Mouse (Mus musculus) naive thymus-derived CD4-positive, alpha-beta T cell, adult 2 months (primary cell): Measurements from ENCODE around the gene Tnk1.

ENCODE experiments used
- DNase-seq: peaks from one replicate; pipeline ENCODE4 v3.0.0-alpha.2; 2011; ENCODE audit warnings: low read depth

The Tnk1 gene

DNA sequence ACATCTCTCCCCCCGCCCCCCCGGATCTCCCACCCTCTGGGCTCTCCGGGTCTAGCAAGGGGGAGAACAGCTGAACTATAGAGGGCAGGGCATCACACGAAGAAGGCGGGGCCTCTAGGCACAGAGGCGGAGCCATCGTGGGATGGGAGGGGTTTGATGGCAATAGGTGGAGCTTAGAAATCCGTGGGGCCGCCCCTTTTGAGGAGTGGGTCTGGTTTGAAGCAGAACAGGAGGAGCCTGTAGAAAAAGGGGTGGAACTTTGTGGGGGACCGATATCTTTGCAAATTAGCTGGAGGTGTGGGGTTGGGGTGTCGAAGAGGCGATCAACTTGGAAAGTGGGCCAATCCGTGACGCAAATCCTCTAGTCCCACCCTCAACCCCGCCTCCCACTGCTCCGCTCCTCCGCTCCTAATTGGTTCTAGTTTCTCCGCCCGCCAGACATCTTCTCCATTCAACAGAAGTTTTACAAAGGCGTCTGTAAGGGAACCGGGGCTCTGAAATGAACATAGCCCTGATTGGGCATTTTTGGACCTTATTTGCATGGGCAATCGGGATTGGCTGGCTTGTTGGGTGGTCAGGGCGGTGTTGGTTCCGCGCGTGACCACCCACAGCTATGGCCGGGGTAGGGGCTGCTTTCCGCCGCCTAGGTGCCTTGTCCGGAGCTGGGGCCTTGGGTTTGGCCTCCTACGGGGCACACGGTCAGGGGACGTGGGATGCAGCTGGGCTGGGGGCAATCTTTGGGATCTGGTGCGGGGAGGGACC lies 20.4 kb downstream of the Tnk1 start, which contains the start of gene Tmem256:
TSS of gene Tmem256 (plus strand) at position 563 of the 762 bp plus-strand sequence.
- peak; percentile 95 for DNase-seq

- DNase-seq = no peak
Observed at GRCm38 (mm10) chr11:69837604-69837951, 21.0 kb downstream of the Tnk1 start, which contains the start of gene Nlgn2. TSS of gene Nlgn2 (minus strand) at chr11:69837784.

- DNase-seq = peak; percentile 42
Observed at GRCm38 (mm10) chr11:69836703-69837576, 21.6 kb downstream of the Tnk1 start.

GRCm38 (mm10) chr11:69835966-69836335 lies 22.6 kb downstream of the Tnk1 start:
- DNase-seq = no peak

GRCm38 (mm10) chr11:69835326-69835965 lies 23.1 kb downstream of the Tnk1 start:
- no peak for DNase-seq

GRCm38 (mm10) chr11:69834001-69834549 lies 24.5 kb downstream of the Tnk1 start:
- DNase-seq = peak; percentile 75

GRCm38 (mm10) chr11:69833554-69833953 lies 25.0 kb downstream of the Tnk1 start:
- no peak for DNase-seq

DNA sequence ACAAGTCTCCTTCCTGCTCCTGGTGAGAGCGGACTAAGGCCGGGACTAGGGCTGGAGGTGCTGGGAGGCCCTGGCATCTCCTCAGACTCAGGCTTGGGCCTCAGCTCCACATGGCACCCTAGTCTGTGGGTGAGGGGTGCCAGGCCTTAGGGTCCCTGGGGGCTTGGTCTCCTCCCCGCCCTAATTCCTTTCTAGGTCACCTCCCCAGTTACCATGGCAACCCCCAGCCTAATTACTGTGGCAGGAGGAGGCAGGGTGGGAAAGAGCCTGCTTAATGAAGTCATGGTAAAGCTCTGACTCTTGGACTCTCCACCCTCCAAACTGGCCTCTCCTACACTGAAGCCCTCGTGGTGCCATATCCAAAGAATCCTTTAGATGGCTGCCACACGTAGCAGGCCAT lies 29.7 kb downstream of the Tnk1 start:
- DNase-seq = no peak

DNA sequence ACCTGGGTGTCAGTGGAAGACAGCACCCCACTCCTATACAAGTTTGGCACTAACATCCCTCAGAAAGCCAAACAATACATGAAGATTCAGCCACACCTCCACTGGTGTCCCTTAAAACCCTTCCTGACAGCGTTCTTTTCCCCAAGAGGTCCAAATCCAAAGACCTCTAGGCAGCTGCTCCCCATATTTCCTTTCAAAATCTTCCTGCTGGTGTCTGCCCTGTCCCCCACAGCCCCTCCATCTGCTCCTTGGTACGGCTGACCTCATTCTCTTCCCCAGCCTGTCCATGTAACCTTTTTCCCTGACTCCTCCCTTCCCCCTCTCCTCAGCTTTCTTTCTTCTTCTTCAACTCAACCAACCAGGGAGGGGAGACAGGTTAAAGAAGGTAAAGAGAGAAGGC lies 35.1 kb downstream of the Tnk1 start:
- DNase-seq = no peak

- no peak for DNase-seq
Observed at GRCm38 (mm10) chr11:69822080-69822479, 36.5 kb downstream of the Tnk1 start, which contains the start of gene Spem1. TSS of gene Spem1 (minus strand) at chr11:69822180.

DNA sequence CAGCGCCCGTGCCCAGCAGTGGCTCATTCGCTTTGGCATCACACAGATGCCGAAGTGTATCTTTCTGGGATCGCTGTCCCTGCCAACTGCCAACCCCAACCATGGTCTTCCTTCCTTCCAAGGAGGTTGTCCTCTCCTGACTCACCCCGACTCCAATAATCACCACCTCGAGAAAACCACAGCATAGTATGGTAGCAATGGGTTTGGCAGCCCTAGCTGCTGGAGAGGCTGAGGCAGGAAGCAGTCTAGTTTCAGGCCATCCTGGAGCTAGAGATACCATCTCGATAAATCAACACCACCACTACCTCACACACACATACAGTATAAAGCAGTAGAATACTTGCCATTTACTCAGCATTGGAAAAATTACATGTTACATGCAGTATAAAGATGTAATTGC lies 39.7 kb downstream of the Tnk1 start:
- DNase-seq = no peak

DNA sequence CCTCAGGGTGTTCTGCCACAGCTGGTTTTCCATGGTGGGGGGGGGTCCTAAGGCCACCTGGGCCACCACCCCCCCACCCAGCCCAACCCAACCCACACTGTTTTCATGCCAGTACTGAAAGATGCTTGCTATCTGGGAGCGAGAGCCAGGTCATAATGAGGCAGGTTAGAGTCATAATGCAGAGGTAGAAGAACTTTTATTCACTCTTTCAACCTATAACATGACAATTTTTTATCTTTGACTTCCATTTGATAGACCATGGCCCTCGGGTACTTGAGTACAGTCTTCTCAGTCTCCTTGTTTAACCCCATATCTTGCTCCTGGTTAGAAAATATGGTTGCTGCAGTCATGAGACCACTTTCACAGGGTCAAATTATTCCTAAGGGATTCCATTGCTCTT lies 40.2 kb downstream of the Tnk1 start, which contains the start of gene Spem2:
TSS of gene Spem2 (minus strand) at position 101 of the 400 bp plus-strand sequence.
- no peak for DNase-seq

GRCm38 (mm10) chr11:69816520-69816919 lies 42.0 kb downstream of the Tnk1 start:
- DNase-seq = no peak

DNA sequence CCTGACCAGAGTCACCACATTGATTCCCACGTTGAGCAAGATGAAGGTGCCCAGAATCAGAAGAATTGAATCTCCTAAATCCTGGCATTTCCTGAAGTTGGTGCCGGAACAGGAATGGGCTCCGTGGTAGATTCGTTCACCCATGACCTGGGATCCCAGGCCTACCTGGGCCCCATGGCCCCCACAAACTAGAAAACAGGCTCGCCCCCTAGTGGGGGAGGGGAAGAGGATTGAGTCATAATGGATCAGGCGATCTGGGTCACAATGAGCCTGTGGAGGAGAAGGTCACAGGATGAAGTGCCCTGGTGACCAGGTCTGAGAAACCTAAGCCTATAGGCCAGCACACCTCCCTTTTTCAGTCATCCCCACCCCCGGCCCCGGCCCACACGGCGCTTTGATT lies 43.4 kb downstream of the Tnk1 start, which contains the start of gene Gm39566:
TSS of gene Gm39566 (minus strand) at position 144 of the 400 bp plus-strand sequence.
- DNase-seq = no peak

- no peak for DNase-seq
Observed at GRCm38 (mm10) chr11:69810280-69810679, 48.2 kb downstream of the Tnk1 start.

DNA sequence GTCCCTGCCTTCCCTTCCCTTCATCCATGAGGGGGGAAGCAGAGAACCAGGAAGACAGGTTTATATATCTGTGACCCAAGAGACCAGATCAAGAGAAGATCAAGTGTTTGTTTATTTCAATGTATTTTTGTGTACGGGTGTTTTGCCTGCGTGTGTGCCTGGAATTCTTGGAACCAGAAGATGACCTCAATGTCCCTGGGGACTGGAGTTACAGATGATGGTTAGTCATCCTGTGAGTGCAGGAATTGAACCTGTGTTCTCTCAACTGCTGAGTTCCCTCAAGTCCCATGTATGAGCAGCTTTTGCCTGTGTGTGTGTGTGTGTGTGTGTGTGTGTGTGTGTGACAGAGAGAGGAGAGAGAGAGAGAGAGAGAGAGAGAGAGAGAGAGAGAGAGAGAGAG lies 50.9 kb downstream of the Tnk1 start:
- no peak for DNase-seq

- DNase-seq = no peak
Observed at GRCm38 (mm10) chr11:69806378-69806777, 52.2 kb downstream of the Tnk1 start.

DNA sequence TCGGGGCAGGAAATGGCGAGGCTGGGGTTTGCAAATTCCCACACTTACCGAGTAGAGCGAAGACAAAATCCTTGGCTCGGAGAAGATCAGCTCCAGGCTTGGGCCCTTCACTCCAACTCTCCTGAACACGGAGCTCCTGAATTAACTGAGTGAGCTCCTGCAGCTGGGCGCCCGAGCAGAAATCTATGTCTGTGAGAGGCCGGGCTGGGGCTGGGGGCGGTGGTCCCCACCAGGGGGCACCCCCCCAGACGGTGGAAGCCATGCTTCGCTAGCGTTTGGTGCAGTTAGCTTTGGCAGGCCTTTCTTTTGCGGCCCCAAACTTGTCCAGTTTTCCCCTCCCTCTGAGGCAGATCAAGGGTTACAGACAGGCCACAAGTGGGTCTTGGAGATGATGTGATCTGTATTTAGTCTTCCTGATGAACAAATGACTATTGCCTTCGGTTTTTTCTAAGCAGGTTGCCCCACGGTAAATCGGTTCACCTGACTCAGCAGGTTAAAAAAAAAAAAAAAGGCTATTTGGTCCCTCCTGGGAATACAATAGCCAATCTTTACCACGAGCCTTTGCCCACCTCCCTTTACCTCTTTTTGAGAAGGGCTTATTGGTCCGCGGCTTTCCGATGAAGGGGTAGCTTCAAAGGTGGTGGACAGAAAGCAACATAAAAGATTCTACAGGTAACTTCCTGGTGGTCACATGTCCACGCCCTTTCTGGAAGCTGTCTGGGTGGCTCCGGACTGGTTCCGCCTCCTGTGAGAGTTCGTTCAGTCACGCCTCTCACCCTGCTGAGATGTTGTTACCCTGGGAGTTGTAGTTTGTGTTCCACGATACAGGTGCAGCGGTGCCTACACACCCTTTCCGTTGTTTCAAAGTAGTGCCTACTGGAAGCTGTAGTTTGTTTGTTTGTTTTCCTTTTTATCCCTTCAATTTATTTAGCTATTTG lies 53.3 kb downstream of the Tnk1 start, which contains the start of gene Tmem102:
TSS of gene Tmem102 (minus strand) at position 653 of the 938 bp plus-strand sequence.
- DNase-seq = no peak

GRCm38 (mm10) chr11:69804652-69804940 lies 53.9 kb downstream of the Tnk1 start:
- no peak for DNase-seq

DNA sequence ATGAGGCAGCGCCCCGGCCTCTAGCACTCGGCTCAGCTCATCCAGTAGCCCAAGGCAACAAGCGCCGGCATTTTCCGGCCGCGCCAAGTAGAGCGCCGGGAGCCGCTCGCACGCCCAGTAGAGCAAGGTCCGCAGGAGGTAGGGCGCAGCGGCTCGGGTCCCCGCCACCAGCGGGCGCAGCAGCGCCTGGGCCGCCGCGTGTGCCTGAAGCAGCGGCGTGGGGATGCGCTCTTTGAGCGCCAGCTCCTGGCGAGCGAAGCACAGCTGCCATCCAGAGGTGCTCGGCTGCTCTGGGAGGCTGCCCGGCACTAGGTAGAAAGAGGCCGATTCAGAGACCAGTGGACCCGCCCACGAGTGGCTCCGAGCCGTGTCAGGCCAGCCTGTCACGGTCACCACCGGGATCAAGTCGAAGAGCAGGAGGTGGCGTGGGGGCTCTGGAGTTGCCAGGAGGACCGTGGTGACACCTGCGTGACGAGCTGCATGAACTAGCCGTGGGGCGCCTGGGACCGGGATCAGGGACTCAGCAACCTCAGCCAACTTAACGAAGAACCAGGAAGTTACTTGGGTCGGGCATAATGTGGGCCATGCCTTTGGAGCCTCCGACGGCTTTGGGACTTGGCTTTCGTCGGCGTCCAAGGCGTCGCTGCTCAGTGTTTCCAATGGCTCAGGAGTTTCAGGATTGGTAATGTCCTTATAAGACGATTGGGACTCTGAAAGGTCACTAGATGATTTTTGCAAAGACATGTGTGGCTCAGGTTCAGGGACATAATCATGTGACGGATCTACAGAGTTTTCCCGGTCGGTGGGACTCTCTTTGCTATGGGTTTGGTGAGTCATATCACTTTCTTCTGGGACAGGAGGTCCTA lies 54.5 kb downstream of the Tnk1 start:
- peak; percentile 82 for DNase-seq
